Mouse (Mus musculus) CD4-positive, CD25-positive, alpha-beta regulatory T cell, adult 4 months (primary cell): ENCODE results near the gene Rhobtb3. TPM values are rescaled to one million over a fixed set of nuclear protein-coding genes. Genes with fewer than 3 reads are reported as not detected.
A peak's percentile ranks its signal among the peaks of the same experiment; 100 is the strongest.

Experiments used
- ATAC-seq: one replicate; pipeline ENCODE4 v1.8.0; 2017
- polyA plus RNA-seq, 2 experiments: library from polyadenylated mRNA; unstranded; fragments of 100-300 nt; shearing (Covaris generic); gene quantifications; one replicate each; pipeline ENCODE4 v1.2.1; 2017

The Rhobtb3 gene
- polyA plus RNA-seq, result under 1 TPM; 0.11 to 0.16 TPM

GRCm38 (mm10) chr13:75943189-75944043 lies at the start of gene Rhobtb3:
Rhobtb3 (minus strand) TSS chr13:75943925.
- peak; percentile 53 for ATAC-seq

- ATAC-seq, result peak; percentile 57
These were observed 48.7 kb upstream of the Rhobtb3 start for GRCm38 (mm10) chr13:75992169-75993028.

- ATAC-seq, result no peak
These were observed 44.4 kb upstream of the Rhobtb3 start for GRCm38 (mm10) chr13:75988096-75988495.

GRCm38 (mm10) chr13:75981901-75982300 lies 38.2 kb upstream of the Rhobtb3 start:
- ATAC-seq, result peak; percentile 62

- no peak for ATAC-seq
These were observed 32.9 kb upstream of the Rhobtb3 start for GRCm38 (mm10) chr13:75976649-75977048.

GRCm38 (mm10) chr13:75976218-75976617 lies 32.5 kb upstream of the Rhobtb3 start:
- ATAC-seq, result no peak

GRCm38 (mm10) chr13:75975629-75976028 lies 31.9 kb upstream of the Rhobtb3 start:
- ATAC-seq, result no peak

GRCm38 (mm10) chr13:75974481-75974880 lies 30.8 kb upstream of the Rhobtb3 start:
- no peak for ATAC-seq

GRCm38 (mm10) chr13:75966850-75967249 lies 23.1 kb upstream of the Rhobtb3 start, which contains the start of gene Spata9:
Spata9 (plus strand) TSS chr13:75967150.
- ATAC-seq, result no peak

GRCm38 (mm10) chr13:75955357-75955992 lies 11.8 kb upstream of the Rhobtb3 start:
- ATAC-seq, result no peak

GRCm38 (mm10) chr13:75950295-75950694 lies 6.6 kb upstream of the Rhobtb3 start:
- no peak for ATAC-seq

GRCm38 (mm10) chr13:75944044-75944820 lies 507 bp upstream of the Rhobtb3 start:
- ATAC-seq, result no peak

GRCm38 (mm10) chr13:75942731-75943130 lies 994 bp downstream of the Rhobtb3 start:
- no peak for ATAC-seq

- ATAC-seq, result no peak
These were observed 2.0 kb downstream of the Rhobtb3 start for GRCm38 (mm10) chr13:75941518-75942295.

- ATAC-seq, result no peak
These were observed 2.8 kb downstream of the Rhobtb3 start for GRCm38 (mm10) chr13:75940791-75941517.

- ATAC-seq, result no peak
These were observed 4.9 kb downstream of the Rhobtb3 start for GRCm38 (mm10) chr13:75938866-75939265.

- no peak for ATAC-seq
These were observed 10.4 kb downstream of the Rhobtb3 start for GRCm38 (mm10) chr13:75933287-75933686.

GRCm38 (mm10) chr13:75931073-75931472 lies 12.7 kb downstream of the Rhobtb3 start:
- no peak for ATAC-seq

- no peak for ATAC-seq
These were observed 13.1 kb downstream of the Rhobtb3 start for GRCm38 (mm10) chr13:75930660-75931059.

GRCm38 (mm10) chr13:75930023-75930422 lies 13.7 kb downstream of the Rhobtb3 start:
- no peak for ATAC-seq
